Mouse (Mus musculus) testis, adult 2 months (tissue): ENCODE measurements around the gene Ccdc127. TPM values are rescaled to one million over a fixed set of nuclear protein-coding genes. Genes with fewer than 3 reads are reported as not detected.

ENCODE experiments used
- H3K27ac ChIP-seq: fragments of 200-500 bp; 2 replicates; pipeline ENCODE4 v1.5.1; 2012; ENCODE audit warnings: low read depth, low read length; ENCODE audit not compliant: control insufficient read depth, insufficient read depth
- H3K27me3 ChIP-seq: fragments of 200-500 bp; 2 replicates; pipeline ENCODE4 v1.6.1; 2012; ENCODE audit warnings: mild to moderate bottlenecking, low read length, moderate library complexity; ENCODE audit not compliant: control insufficient read depth, insufficient read depth
- H3K36me3 ChIP-seq: fragments of 200-500 bp; 2 replicates; pipeline ENCODE4 v1.6.1; 2012; ENCODE audit warnings: mild to moderate bottlenecking, low read length; ENCODE audit not compliant: control insufficient read depth, insufficient read depth
- H3K4me1 ChIP-seq: fragments of 200-500 bp; 2 replicates; pipeline ENCODE4 v1.6.1; 2012; ENCODE audit warnings: low read length; ENCODE audit not compliant: control insufficient read depth, insufficient read depth
- H3K4me3 ChIP-seq: fragments of 200-500 bp; 2 replicates; pipeline ENCODE4 v1.5.1; 2012; ENCODE audit warnings: low read depth, mild to moderate bottlenecking, low read length, moderate library complexity, mixed read lengths; ENCODE audit not compliant: control insufficient read depth
- CTCF ChIP-seq: fragments of 200-500 bp; IDR thresholded peaks from 2 replicates; pipeline ENCODE4 v1.5.1; 2012; ENCODE audit warnings: low read depth, mild to moderate bottlenecking, inconsistent platforms, low read length, moderate library complexity; ENCODE audit not compliant: control insufficient read depth, insufficient read depth, insufficient replicate concordance
- POLR2A ChIP-seq: fragments of 200-500 bp; IDR thresholded peaks from 2 replicates; pipeline ENCODE4 v1.6.1; 2012; ENCODE audit warnings: low read depth, mild to moderate bottlenecking, inconsistent platforms, low read length, moderate library complexity; ENCODE audit not compliant: control insufficient read depth
- polyA plus RNA-seq: library from polyadenylated mRNA; depleted of rRNA; stranded (reverse); fragments of >200 nt; gene quantifications from 2 replicates; pipeline ENCODE4 v1.2.3, GENCODE M21; 2012; rRNA removed

The Ccdc127 gene
- 4.7 and 5.2 TPM in 2 replicates for polyA plus RNA-seq

DNA sequence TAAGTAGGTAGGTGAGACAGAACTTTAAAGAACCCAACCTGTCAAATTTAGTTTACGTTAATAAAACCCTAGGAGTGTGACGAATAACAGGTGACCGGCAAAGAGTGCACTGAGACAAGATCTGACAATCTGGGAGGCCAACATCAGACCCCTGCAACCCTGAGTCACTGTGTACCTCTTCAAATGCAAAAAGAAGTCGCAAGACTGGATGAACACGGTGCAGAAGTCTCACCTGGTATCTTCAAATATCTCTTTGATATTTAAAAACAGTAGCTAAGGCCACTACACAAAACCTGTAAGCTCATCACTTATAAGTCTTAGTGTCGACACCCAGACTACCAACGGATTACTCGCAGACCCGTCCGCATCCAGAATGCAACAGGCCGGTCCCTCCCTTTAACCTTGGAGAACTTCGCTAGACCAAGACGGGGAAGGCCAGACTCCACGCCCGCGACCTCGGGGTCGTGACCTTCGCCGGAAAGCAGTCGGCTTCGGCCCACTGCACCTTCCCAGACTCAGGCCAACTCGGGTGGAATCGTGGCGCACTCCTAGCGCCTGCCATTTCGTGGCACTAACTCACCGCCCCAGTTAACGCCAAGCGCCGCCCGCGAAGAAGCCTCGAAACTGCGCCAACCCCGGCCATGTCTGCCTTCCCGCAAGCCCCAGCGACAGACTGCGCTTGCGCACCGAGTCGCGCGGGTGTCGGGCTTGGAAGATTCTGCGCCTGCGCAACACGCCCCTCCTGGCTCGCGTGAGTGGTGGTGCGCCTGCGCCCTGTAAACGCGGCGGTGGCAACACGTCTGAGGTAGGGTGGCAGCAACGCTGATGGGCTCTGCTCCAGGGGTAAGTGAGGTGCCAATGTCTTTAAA lies at the start of gene Ccdc127, which contains the start of gene Sdha:
Ccdc127 (plus strand) TSS at position 744 of the 869 bp plus-strand sequence.
Sdha (minus strand) TSS at position 715 of the 869 bp plus-strand sequence.
- H3K27ac ChIP-seq = peak within 1 kb of the TSS; percentile 89
- H3K4me1 ChIP-seq = no peaks in the 10 kb centered on the region
- no peaks in the 10 kb centered on the region for H3K27me3 ChIP-seq
- H3K36me3 ChIP-seq = no peaks in the 10 kb centered on the region
- H3K4me3 ChIP-seq = peak within 1 kb of the TSS; percentile 94
- TF ChIP-seq CTCF = no peak
- TF ChIP-seq POLR2A = peak; percentile 96

- no peak overlapping the region for H3K27ac ChIP-seq
- H3K4me3 ChIP-seq = no peak overlapping the region
- H3K36me3 ChIP-seq = peaks cover 2% of the 10 kb centered on the region
- TF ChIP-seq POLR2A (no peak), CTCF (peak; percentile 60; the same call in 1 of the 2 replicates)
- no peaks in the 10 kb centered on the region for H3K4me1 ChIP-seq
- no peaks in the 10 kb centered on the region for H3K27me3 ChIP-seq
Measured at GRCm38 (mm10) chr13:74300925-74301606, 49.0 kb upstream of the Ccdc127 start.

DNA sequence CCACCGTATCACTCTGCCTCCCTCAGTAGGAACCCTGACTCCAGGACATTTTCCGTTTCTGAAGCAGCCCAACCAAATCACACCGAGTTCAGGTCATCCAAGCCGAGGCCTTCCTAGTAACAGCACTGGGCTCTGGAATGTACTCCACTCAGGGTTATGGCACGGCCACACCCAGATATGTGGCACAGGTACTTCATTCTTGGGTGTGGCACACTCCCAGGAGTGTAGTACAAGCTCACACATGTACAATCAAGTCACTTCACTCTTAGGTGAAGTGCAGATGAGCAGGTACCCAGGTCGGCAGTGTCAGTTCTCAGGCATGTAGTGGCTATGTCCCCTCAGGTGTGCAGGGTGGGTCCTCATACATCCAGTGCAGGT lies 48.5 kb upstream of the Ccdc127 start:
- Histone ChIP-seq H3K4me1 (no peaks in the 10 kb centered on the region), H3K27ac (no peak overlapping the region), H3K36me3 (peaks cover 2% of the 10 kb centered on the region), H3K4me3 (no peak overlapping the region), H3K27me3 (no peaks in the 10 kb centered on the region)
- TF ChIP-seq POLR2A (no peak), CTCF (no peak)

- no peaks in the 10 kb centered on the region for H3K27me3 ChIP-seq
- no peak overlapping the region for H3K27ac ChIP-seq
- H3K4me3 ChIP-seq = no peak overlapping the region
- TF ChIP-seq POLR2A (no peak), CTCF (no peak)
- H3K36me3 ChIP-seq = peaks cover 2% of the 10 kb centered on the region
- no peaks in the 10 kb centered on the region for H3K4me1 ChIP-seq
Measured at GRCm38 (mm10) chr13:74302050-74303037, 47.8 kb upstream of the Ccdc127 start.

- Histone ChIP-seq H3K27ac (no peak overlapping the region), H3K27me3 (no peaks in the 10 kb centered on the region), H3K4me3 (no peak overlapping the region), H3K4me1 (no peaks in the 10 kb centered on the region), H3K36me3 (peaks cover 2% of the 10 kb centered on the region)
- no peak for TF ChIP-seq POLR2A
- no peak for TF ChIP-seq CTCF
Measured at GRCm38 (mm10) chr13:74305380-74305779, 44.7 kb upstream of the Ccdc127 start.

- no peak overlapping the region for H3K4me3 ChIP-seq
- H3K36me3 ChIP-seq = peaks cover 2% of the 10 kb centered on the region
- H3K27ac ChIP-seq = no peak overlapping the region
- TF ChIP-seq POLR2A (no peak), CTCF (no peak)
- H3K4me1 ChIP-seq = no peaks in the 10 kb centered on the region
- no peaks in the 10 kb centered on the region for H3K27me3 ChIP-seq
Measured at GRCm38 (mm10) chr13:74305780-74306179, 44.3 kb upstream of the Ccdc127 start.
